Mouse (Mus musculus): ENCODE results near the gene Tcf25.

- TF ChIP-seq POLR2A (IDR thresholded peaks at IDR 0.05; ENCODE audit: borderline replicate concordance, insufficient read depth, low read length) (no peak), CTCF (IDR thresholded peaks at IDR 0.05; ENCODE audit: borderline replicate concordance, insufficient read depth, low read depth, low read length) (no peak)
Observed at GRCm38 (mm10) chr8:123375701-123376100, 2.1 kb downstream of the Tcf25 start.

Measured in cerebellum, adult 2 months (tissue).